Mouse (Mus musculus) kidney, postnatal 14 days (tissue): ENCODE measurements around the gene Prickle4.

Experiments used
- DNase-seq: peaks from one replicate; pipeline ENCODE4 v3.0.0; 2022; ENCODE audit warnings: mixed read lengths

Prickle4 gene

GRCm38 (mm10) chr17:47694503-47695336 is at the start of gene Prickle4:
TSS of gene Prickle4 (minus strand) at chr17:47694736.
- peak; percentile 99 for DNase-seq

- DNase-seq, result no peak
These were observed 49.5 kb upstream of the Prickle4 start for GRCm38 (mm10) chr17:47744086-47744485.

- no peak for DNase-seq
These were observed 48.6 kb upstream of the Prickle4 start for GRCm38 (mm10) chr17:47742991-47743734.

GRCm38 (mm10) chr17:47740186-47740585 is 45.6 kb upstream of the Prickle4 start:
- DNase-seq, result no peak

GRCm38 (mm10) chr17:47738879-47739798 is 44.6 kb upstream of the Prickle4 start:
- peak; percentile 57 for DNase-seq

GRCm38 (mm10) chr17:47738066-47738878 is 43.7 kb upstream of the Prickle4 start:
- peak; percentile 87 for DNase-seq

GRCm38 (mm10) chr17:47737271-47738065 is 42.9 kb upstream of the Prickle4 start:
- peak; percentile 96 for DNase-seq

GRCm38 (mm10) chr17:47736856-47737255 is 42.3 kb upstream of the Prickle4 start, which contains the start of gene Tfeb:
TSS of gene Tfeb (plus strand) at chr17:47737030.
- DNase-seq, result peak; percentile 98

- no peak for DNase-seq
These were observed 41.1 kb upstream of the Prickle4 start for GRCm38 (mm10) chr17:47735553-47736100.

- DNase-seq, result no peak
These were observed 36.4 kb upstream of the Prickle4 start for GRCm38 (mm10) chr17:47730633-47731575.

- DNase-seq, result no peak
These were observed 32.0 kb upstream of the Prickle4 start, which contains the start of gene Pgc for GRCm38 (mm10) chr17:47726566-47726965. TSS of gene Pgc (plus strand) at chr17:47726842.

- no peak for DNase-seq
These were observed 26.6 kb upstream of the Prickle4 start for GRCm38 (mm10) chr17:47721183-47721582.

- DNase-seq, result no peak
These were observed 20.5 kb upstream of the Prickle4 start for GRCm38 (mm10) chr17:47715037-47715436.

- DNase-seq, result no peak
These were observed 18.5 kb upstream of the Prickle4 start for GRCm38 (mm10) chr17:47712889-47713571.

- no peak for DNase-seq
These were observed 17.3 kb upstream of the Prickle4 start for GRCm38 (mm10) chr17:47711883-47712282.

- no peak for DNase-seq
These were observed 15.5 kb upstream of the Prickle4 start for GRCm38 (mm10) chr17:47710036-47710435.

GRCm38 (mm10) chr17:47708972-47709371 is 14.4 kb upstream of the Prickle4 start:
- DNase-seq, result no peak

GRCm38 (mm10) chr17:47707961-47708360 is 13.4 kb upstream of the Prickle4 start:
- no peak for DNase-seq

- peak; percentile 57 for DNase-seq
These were observed 11.7 kb upstream of the Prickle4 start for GRCm38 (mm10) chr17:47706196-47706595.
